ENCODE assay signal across 8 mouse cellular contexts in genomic region chr6:28215268-28215954, GRCm38 (mm10).
DNase-seq lines count a peak whose midpoint lies in the region; ATAC-seq and TF ChIP-seq lines count a peak whose summit lies in the region.

No protein-coding gene starts in this region.

- H3K27ac ChIP-seq in MEL (ENCODE audit: control insufficient read depth, low read depth, low read length): peak overlapping the region; percentile 19
- peak overlapping the region; percentile 94 for H3K27ac ChIP-seq in cerebellum, adult 2 months (ENCODE audit: insufficient read depth, low read length)
- peak overlapping the region; percentile 83 for H3K27ac ChIP-seq in forebrain, postnatal 0 days (ENCODE audit: low read depth, low read length)
- H3K27ac ChIP-seq in lung, embryonic 16.5 days (ENCODE audit: low read length): no peak overlapping the region

- H3K4me3 ChIP-seq in MEL (ENCODE audit: control insufficient read depth in 1 of 2, insufficient read depth in 1 of 2, low read depth in 2 of 2, low read length in 2 of 2): peak overlapping the region; percentile 61 to 71
- H3K4me3 ChIP-seq in cerebellum, adult 2 months (replicated peaks; ENCODE audit: insufficient read depth, low read depth, low read length): peak overlapping the region; percentile 60
- peak overlapping the region; percentile 73 for H3K4me3 ChIP-seq in forebrain, postnatal 0 days (ENCODE audit: low read depth, low read length)
- peak overlapping the region; percentile 68 for H3K4me3 ChIP-seq in lung, embryonic 16.5 days (ENCODE audit: low read length)

- peak overlapping the region; percentile 79 for H3K4me2 ChIP-seq in forebrain, postnatal 0 days (ENCODE audit: low read depth)
- H3K4me2 ChIP-seq in lung, embryonic 16.5 days (ENCODE audit: low read depth, low read length): peak overlapping the region; percentile 93

- peak overlapping the region; percentile 91 for H3K9ac ChIP-seq in MEL (ENCODE audit: control insufficient read depth, low read depth, low read length, poor library complexity, severe bottlenecking)
- H3K9ac ChIP-seq in forebrain, postnatal 0 days: peak overlapping the region; percentile 74
- H3K9ac ChIP-seq in lung, embryonic 16.5 days (ENCODE audit: low read length): peak overlapping the region; percentile 77

- TF ChIP-seq CTCF in MEL (IDR thresholded peaks at IDR 0.05 in 2 of 3, conservative IDR thresholded peaks at IDR 0.05 in 1 of 3; ENCODE audit: control insufficient read depth in 1 of 3, insufficient read depth in 1 of 3, low read depth in 2 of 3, low read length in 3 of 3, poor library complexity in 1 of 3, severe bottlenecking in 1 of 3): peak in 2 of 3 experiments; percentile 33 to 63; a peak in 3 of 6 replicates
- TF ChIP-seq CTCF in cerebellum, adult 2 months (IDR thresholded peaks at IDR 0.05; ENCODE audit: borderline replicate concordance, insufficient read depth, low read depth, low read length): no peak
- TF ChIP-seq CTCF in forebrain, postnatal 0 days (IDR thresholded peaks at IDR 0.05; ENCODE audit: low read depth): peak; percentile 33; the same call in 1 of the 2 replicates

- 1% methylated on average over 86 of the region's 87 CpGs for WGBS in cerebellum, adult 2 months
- WGBS in forebrain, postnatal 0 days: under 1% methylated on average over 83 of the region's 87 CpGs
- under 1% methylated on average over 80 of the region's 87 CpGs for WGBS in lung, embryonic 16.5 days

- H3K27me3 ChIP-seq in MEL (ENCODE audit: control insufficient read depth in 1 of 2, insufficient read depth in 2 of 2, low read length in 2 of 2): no peaks in the 10 kb centered on the region
- no peaks in the 10 kb centered on the region for H3K27me3 ChIP-seq in cerebellum, adult 2 months (ENCODE audit: control insufficient read depth, insufficient read depth, low read length)
- H3K27me3 ChIP-seq in forebrain, postnatal 0 days (ENCODE audit: insufficient read depth, low read length): no peaks in the 10 kb centered on the region
- no peaks in the 10 kb centered on the region for H3K27me3 ChIP-seq in lung, embryonic 16.5 days (ENCODE audit: control insufficient read depth, insufficient read depth, low read depth, low read length)

- DNase-seq in MEL (ENCODE audit: low read depth, low spot score): peak; percentile 69
- DNase-seq in cerebellum, adult 2 months: peak; percentile 80 to 83
- DNase-seq in forebrain, postnatal 0 days: peak; percentile 87
- peak; percentile 70 for DNase-seq in heart, postnatal 4 days
- DNase-seq in layer of hippocampus, adult 9-11 months: peak; percentile 67
- peak; percentile 57 for DNase-seq in retina, adult 2 months (ENCODE audit: low read depth, low spot score)
- DNase-seq in thymus, postnatal 36 days: peak; percentile 65 to 74

- ATAC-seq in forebrain, postnatal 0 days: peak; percentile 96
- ATAC-seq in lung, embryonic 16.5 days (ENCODE audit: low read depth): peak; percentile 96

- H3K79me2 ChIP-seq in MEL (ENCODE audit: control insufficient read depth, insufficient read depth, low read length, poor library complexity): peaks cover 2% of the 10 kb centered on the region; the same call in 1 of the 2 replicates

- H3K36me3 ChIP-seq in MEL (ENCODE audit: control insufficient read depth in 1 of 2, insufficient read depth in 2 of 2, low read length in 2 of 2): peaks cover 0 to 11% of the 10 kb centered on the region in 2 experiments; a peak in 3 of 4 replicates
- no peaks in the 10 kb centered on the region for H3K36me3 ChIP-seq in forebrain, postnatal 0 days (ENCODE audit: insufficient read depth)
- no peaks in the 10 kb centered on the region for H3K36me3 ChIP-seq in lung, embryonic 16.5 days (ENCODE audit: control insufficient read depth, insufficient read depth, low read length)

- TF ChIP-seq EP300 in MEL (IDR thresholded peaks at IDR 0.05; ENCODE audit: low read depth in 1 of 2, low read length in 2 of 2): no peak

- H3K4me1 ChIP-seq in MEL (ENCODE audit: control insufficient read depth in 1 of 2, insufficient read depth in 2 of 2, low read length in 2 of 2): no peaks in the 10 kb centered on the region
- no peaks in the 10 kb centered on the region; the same call in 1 of the 2 replicates for H3K4me1 ChIP-seq in cerebellum, adult 2 months (ENCODE audit: control insufficient read depth, insufficient read depth, low read length)
- no peaks in the 10 kb centered on the region; the same call in 1 of the 2 replicates for H3K4me1 ChIP-seq in forebrain, postnatal 0 days (ENCODE audit: insufficient read depth)
- no peaks in the 10 kb centered on the region for H3K4me1 ChIP-seq in lung, embryonic 16.5 days (replicated peaks; ENCODE audit: control insufficient read depth, insufficient read depth, low read length)

- no peaks in the 10 kb centered on the region for H3K9me3 ChIP-seq in MEL (replicated peaks; ENCODE audit: insufficient read depth, low read length)
- H3K9me3 ChIP-seq in forebrain, postnatal 0 days (ENCODE audit: low read length): no peaks in the 10 kb centered on the region
- no peaks in the 10 kb centered on the region for H3K9me3 ChIP-seq in lung, embryonic 16.5 days (ENCODE audit: control insufficient read depth, low read length)

- TF ChIP-seq POLR2A in MEL (IDR thresholded peaks at IDR 0.05; ENCODE audit: control insufficient read depth in 1 of 2, insufficient read depth in 1 of 2, low read depth in 1 of 2, low read length in 2 of 2, poor library complexity in 1 of 2): peak in 1 of 2 experiments; percentile 69; a peak in 1 of 4 replicates
- peak; percentile 67 for TF ChIP-seq POLR2A in cerebellum, adult 2 months (IDR thresholded peaks at IDR 0.05; ENCODE audit: borderline replicate concordance, insufficient read depth, low read length)

- TF ChIP-seq RAD21 in MEL (IDR thresholded peaks at IDR 0.05; ENCODE audit: low read depth, low read length): no peak; the same call in 1 of the 2 replicates

TF ChIP-seq in MEL, 35 proteins besides CTCF, POLR2A, EP300 and RAD21:
- TF ChIP-seq SMC3 (IDR thresholded peaks at IDR 0.05; ENCODE audit: low read depth, low read length) (peak; percentile 17; the same call in 1 of the 2 replicates), UBTF (IDR thresholded peaks at IDR 0.05; ENCODE audit: borderline replicate concordance, insufficient read depth, low read depth, low read length) (no peak), NELFE (IDR thresholded peaks at IDR 0.05; ENCODE audit: low read depth, low read length) (peak; percentile 41; the same call in 1 of the 2 replicates)
